Mouse (Mus musculus): ENCODE data around the gene Oxt. TPM values are rescaled to one million over a fixed set of nuclear protein-coding genes. Genes with fewer than 3 reads are reported as not detected.

The Oxt gene
- polyA plus RNA-seq, 1 experiment from 2014 or later: not detected

DNA sequence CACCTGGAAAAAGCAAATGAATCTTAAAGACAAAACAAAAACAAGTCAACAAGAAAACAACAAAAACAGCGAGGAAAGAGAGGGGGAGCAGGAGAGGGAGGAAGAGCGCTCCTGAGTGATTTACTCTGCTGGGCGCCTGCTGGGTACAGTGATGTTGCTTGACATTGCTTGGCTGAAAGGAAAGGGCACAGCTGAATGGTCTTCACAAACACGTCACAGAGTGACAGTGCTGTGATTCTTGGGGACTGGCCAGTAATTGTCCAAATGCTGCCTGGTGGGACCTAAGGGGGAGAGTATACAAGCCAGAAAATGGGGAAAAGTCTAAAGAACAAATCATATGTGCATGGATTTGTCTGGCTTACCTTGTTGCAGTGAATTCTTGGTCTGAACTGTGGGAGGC, 26.2 kb downstream of the Oxt start:
- Histone ChIP-seq H3K9me3 (ENCODE audit: control insufficient read depth, low read length) (no peaks in the 10 kb centered on the region), H3K4me1 (ENCODE audit: control insufficient read depth, insufficient read depth, low read length) (no peaks in the 10 kb centered on the region), H3K36me3 (ENCODE audit: control insufficient read depth, insufficient read depth, low read length) (peaks cover 6% of the 10 kb centered on the region), H3K27ac (ENCODE audit: low read depth, low read length) (no peak overlapping the region), H3K4me3 (ENCODE audit: low read depth, low read length) (no peak overlapping the region), H3K4me2 (no peak overlapping the region), H3K27me3 (ENCODE audit: control insufficient read depth, insufficient read depth, low read length) (no peaks in the 10 kb centered on the region), H3K9ac (ENCODE audit: low read length) (no peak overlapping the region)
- ATAC-seq (ENCODE audit: low FRiP score) (no peak), DNase-seq (ENCODE audit: low spot score, missing footprints) (no peak)
- WGBS: 86% methylated on average over 4 of the region's 4 CpGs

DNA sequence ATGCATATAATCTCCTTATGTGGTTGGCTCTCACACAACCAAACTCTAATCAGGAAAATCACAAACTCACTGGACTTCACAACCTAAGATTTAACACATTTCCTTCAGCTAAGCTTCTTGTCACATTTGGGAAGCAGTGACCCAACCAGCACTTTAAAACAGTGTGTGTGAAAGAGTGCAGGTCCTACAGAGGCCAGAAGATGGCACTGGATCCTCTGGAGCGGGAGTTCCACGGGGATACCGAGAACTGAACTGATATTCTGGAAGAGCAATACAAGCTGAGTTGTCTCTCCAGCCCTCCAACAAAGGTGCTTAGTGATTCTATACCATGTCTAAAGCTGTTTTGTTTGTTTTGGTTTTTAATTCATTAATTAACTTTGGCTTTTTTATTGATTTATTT, 37.1 kb downstream of the Oxt start:
- no peaks in the 10 kb centered on the region for H3K27me3 ChIP-seq (ENCODE audit: control insufficient read depth, insufficient read depth, low read length)
- H3K4me2 ChIP-seq: no peak overlapping the region
- no peaks in the 10 kb centered on the region for H3K4me1 ChIP-seq (ENCODE audit: control insufficient read depth, insufficient read depth, low read length)
- H3K9me3 ChIP-seq (ENCODE audit: control insufficient read depth, low read length): no peaks in the 10 kb centered on the region
- H3K9ac ChIP-seq (ENCODE audit: low read length): no peak overlapping the region
- DNase-seq (ENCODE audit: low spot score, missing footprints) (no peak), ATAC-seq (ENCODE audit: low FRiP score) (no peak)
- H3K4me3 ChIP-seq (ENCODE audit: low read depth, low read length): no peak overlapping the region
- peaks cover 13% of the 10 kb centered on the region for H3K36me3 ChIP-seq (ENCODE audit: control insufficient read depth, insufficient read depth, low read length)
- H3K27ac ChIP-seq (ENCODE audit: low read depth, low read length): no peak overlapping the region
- WGBS: 63% methylated on average over 3 of the region's 3 CpGs

- no peaks in the 10 kb centered on the region for H3K4me1 ChIP-seq (ENCODE audit: control insufficient read depth, insufficient read depth, low read length)
- H3K27ac ChIP-seq (ENCODE audit: low read depth, low read length): no peak overlapping the region
- H3K27me3 ChIP-seq (ENCODE audit: control insufficient read depth, insufficient read depth, low read length): no peaks in the 10 kb centered on the region
- H3K9me3 ChIP-seq (ENCODE audit: control insufficient read depth, low read length): no peaks in the 10 kb centered on the region
- no peak for ATAC-seq (ENCODE audit: low FRiP score)
- H3K4me3 ChIP-seq (ENCODE audit: low read depth, low read length): no peak overlapping the region
- H3K4me2 ChIP-seq: no peak overlapping the region
- no peak for DNase-seq (ENCODE audit: low spot score, missing footprints)
- no peak overlapping the region for H3K9ac ChIP-seq (ENCODE audit: low read length)
- peaks cover 21% of the 10 kb centered on the region for H3K36me3 ChIP-seq (ENCODE audit: control insufficient read depth, insufficient read depth, low read length)
- 98% methylated on average over 7 of the region's 7 CpGs for WGBS
Observed at GRCm38 (mm10) chr2:130618972-130619371, 43.0 kb downstream of the Oxt start.

Small RNA genes lying within 50 kb of the gene (microRNA-seq; reads per million reads assigned to microRNA genes)
- not detected for gene Gm23876

Other genes starting within 250 kb of the Oxt start
- 26.7 and 27.8 TPM in 2 replicates for gene Cpxm1, start 178.6 kb upstream of the Oxt start, polyA plus RNA-seq (2014; fragmentation: Nextera tagmentation; extraction: Ambion mirVana)
- gene Gm28372, start 170.9 kb upstream of the Oxt start, polyA plus RNA-seq (2014; fragmentation: Nextera tagmentation; extraction: Ambion mirVana): not detected in 2 replicates
- gene 1700020A23Rik, start 170.9 kb upstream of the Oxt start, polyA plus RNA-seq (2014; fragmentation: Nextera tagmentation; extraction: Ambion mirVana): not detected in 2 replicates
- not detected in 2 replicates for gene Tmem239, start 169.7 kb upstream of the Oxt start, polyA plus RNA-seq (2014; fragmentation: Nextera tagmentation; extraction: Ambion mirVana)
- 83.7 and 91.7 TPM in 2 replicates for gene Vps16, start 151.8 kb upstream of the Oxt start, polyA plus RNA-seq (2014; fragmentation: Nextera tagmentation; extraction: Ambion mirVana)
- 7.5 and 8.0 TPM in 2 replicates for gene Pced1a, start 151.5 kb upstream of the Oxt start, polyA plus RNA-seq (2014; fragmentation: Nextera tagmentation; extraction: Ambion mirVana)
- 109 and 111 TPM in 2 replicates for gene Ptpra, start 125.9 kb upstream of the Oxt start, polyA plus RNA-seq (2014; fragmentation: Nextera tagmentation; extraction: Ambion mirVana)
- 75.2 and 78.6 TPM in 2 replicates for gene Mrps26, start 12.4 kb upstream of the Oxt start, polyA plus RNA-seq (2014; fragmentation: Nextera tagmentation; extraction: Ambion mirVana)
- gene Avp, start 6.4 kb downstream of the Oxt start, polyA plus RNA-seq (2014; fragmentation: Nextera tagmentation; extraction: Ambion mirVana): not detected in 2 replicates
- gene Fastkd5, start 53.9 kb downstream of the Oxt start, polyA plus RNA-seq (2014; fragmentation: Nextera tagmentation; extraction: Ambion mirVana): 19.7 and 23.3 TPM in 2 replicates
- gene Ubox5, start 53.9 kb downstream of the Oxt start, polyA plus RNA-seq (2014; fragmentation: Nextera tagmentation; extraction: Ambion mirVana): 16.6 and 18.4 TPM in 2 replicates
- 1.1 and 1.4 TPM in 2 replicates for gene Lzts3, start 66.6 kb downstream of the Oxt start, polyA plus RNA-seq (2014; fragmentation: Nextera tagmentation; extraction: Ambion mirVana)
- 37.6 and 46.7 TPM in 2 replicates for gene Ddrgk1, start 88.5 kb downstream of the Oxt start, polyA plus RNA-seq (2014; fragmentation: Nextera tagmentation; extraction: Ambion mirVana)
- 144 and 156 TPM in 2 replicates for gene Itpa, start 91.4 kb downstream of the Oxt start, polyA plus RNA-seq (2014; fragmentation: Nextera tagmentation; extraction: Ambion mirVana)
- gene Slc4a11, start 121.3 kb downstream of the Oxt start, polyA plus RNA-seq (2014; fragmentation: Nextera tagmentation; extraction: Ambion mirVana): 0.40 and 0.42 TPM in 2 replicates